Mouse (Mus musculus) spleen, adult 2 months (tissue): Measurements from ENCODE around the gene Edn1. TPM values are rescaled to one million over a fixed set of nuclear protein-coding genes. Genes with fewer than 3 reads are reported as not detected.

Source experiments
- DNase-seq, 2 experiments: peaks; one replicate each; pipeline versions ENCODE4 v3.0.0 to v3.0.0-alpha.2; 2012 to 2021; ENCODE audit warnings: low spot score in 2 of 2, low read depth in 1 of 2
- H3K27ac ChIP-seq: fragments of 200-500 bp; 2 replicates; pipeline ENCODE4 v1.5.1; 2012; ENCODE audit warnings: low read length, inconsistent platforms; ENCODE audit not compliant: insufficient read depth
- H3K27me3 ChIP-seq: fragments of 200-500 bp; 2 replicates; pipeline ENCODE4 v1.6.1; 2012; ENCODE audit warnings: mild to moderate bottlenecking, moderate library complexity, low read length, inconsistent platforms; ENCODE audit not compliant: control insufficient read depth, insufficient read depth
- H3K36me3 ChIP-seq: fragments of 200-500 bp; 2 replicates; pipeline ENCODE4 v1.6.1; 2012; ENCODE audit warnings: mild to moderate bottlenecking, low read length, inconsistent platforms; ENCODE audit not compliant: control insufficient read depth, insufficient read depth
- H3K4me1 ChIP-seq: fragments of 200-500 bp; 2 replicates; pipeline ENCODE4 v1.6.1; 2011; ENCODE audit warnings: inconsistent platforms; ENCODE audit not compliant: control insufficient read depth, insufficient read depth, insufficient read length
- H3K4me3 ChIP-seq: fragments of 200-500 bp; 2 replicates; pipeline ENCODE4 v1.5.1; 2011; ENCODE audit warnings: mild to moderate bottlenecking, inconsistent platforms; ENCODE audit not compliant: insufficient read depth, insufficient read length; ENCODE audit errors: extremely low read depth
- CTCF ChIP-seq: fragments of 200-500 bp; IDR thresholded peaks from 2 replicates; pipeline ENCODE4 v1.5.1; 2011; ENCODE audit warnings: mild to moderate bottlenecking, inconsistent platforms; ENCODE audit not compliant: insufficient read depth, insufficient read length, insufficient replicate concordance; ENCODE audit errors: extremely low read depth
- POLR2A ChIP-seq: fragments of 200-500 bp; IDR thresholded peaks from 2 replicates; pipeline ENCODE4 v1.6.1; 2011; ENCODE audit warnings: low read depth, low read length, inconsistent platforms
- WGBS: fragments of 180-500 bp; shearing (Covaris S2); methylation state at CpG from one replicate; pipeline ENCODE4 v1.1.7; 2018; 5-methylcytosine and 5-hydroxymethylcytosine counted together
- polyA plus RNA-seq: library from polyadenylated mRNA; depleted of rRNA; stranded (reverse); fragments of >200 nt; gene quantifications from 2 replicates; pipeline ENCODE4 v1.2.3, GENCODE M21; 2012

Edn1 gene
- polyA plus RNA-seq, 1 experiment = 0.50 TPM

DNA sequence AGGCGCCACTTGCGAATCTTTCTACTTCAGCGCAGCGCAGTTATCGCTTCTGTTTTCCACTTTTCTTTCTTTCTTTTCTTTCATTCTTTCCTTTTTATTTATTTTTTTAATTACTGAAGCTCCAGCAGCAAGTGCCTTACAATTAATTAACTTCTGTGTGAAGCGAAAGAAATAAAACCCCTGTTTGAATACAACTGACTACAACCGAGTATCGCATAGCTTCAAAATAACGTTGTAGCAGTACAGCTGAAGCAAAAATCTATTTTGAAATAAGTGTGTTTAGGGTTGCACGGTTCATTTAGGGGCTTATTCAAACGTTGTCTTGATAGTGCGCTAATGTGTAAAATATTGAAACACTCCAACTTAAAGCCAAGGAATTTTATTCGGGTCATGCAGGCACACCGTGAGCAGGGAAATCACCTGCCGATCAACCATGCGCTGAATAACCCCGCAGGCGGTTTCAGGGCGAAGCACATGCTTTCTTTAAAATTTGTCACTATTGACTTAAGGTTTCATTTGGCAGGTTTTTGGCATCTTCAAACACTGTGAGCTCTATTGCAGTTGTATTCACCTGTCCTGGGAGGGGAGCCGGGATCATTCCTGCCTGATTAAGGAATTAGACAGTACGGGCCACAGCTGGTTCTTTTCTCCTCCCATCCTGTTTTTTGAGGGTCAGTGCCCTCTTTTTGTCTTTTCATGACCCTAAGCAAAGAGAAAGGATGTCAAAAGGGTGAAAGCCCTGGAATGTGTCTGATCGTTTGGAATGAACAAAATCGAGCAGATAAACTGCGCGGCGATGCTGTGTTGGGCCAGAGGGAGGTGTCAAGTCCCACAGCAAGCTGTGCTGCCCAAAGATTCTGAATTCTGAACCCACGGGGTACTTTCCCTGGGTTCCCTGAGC lies 935 bp downstream of the Edn1 start:
- DNase-seq = no peak
- H3K4me1 ChIP-seq = no peaks in the 10 kb centered on the region
- peak overlapping the region; percentile 54 for H3K4me3 ChIP-seq
- TF ChIP-seq POLR2A (no peak), CTCF (no peak)
- WGBS = 17% methylated on average over 27 of the region's 27 CpGs
- H3K27me3 ChIP-seq = peaks cover 10% of the 10 kb centered on the region
- H3K36me3 ChIP-seq = no peaks in the 10 kb centered on the region
- no peak overlapping the region for H3K27ac ChIP-seq

DNA sequence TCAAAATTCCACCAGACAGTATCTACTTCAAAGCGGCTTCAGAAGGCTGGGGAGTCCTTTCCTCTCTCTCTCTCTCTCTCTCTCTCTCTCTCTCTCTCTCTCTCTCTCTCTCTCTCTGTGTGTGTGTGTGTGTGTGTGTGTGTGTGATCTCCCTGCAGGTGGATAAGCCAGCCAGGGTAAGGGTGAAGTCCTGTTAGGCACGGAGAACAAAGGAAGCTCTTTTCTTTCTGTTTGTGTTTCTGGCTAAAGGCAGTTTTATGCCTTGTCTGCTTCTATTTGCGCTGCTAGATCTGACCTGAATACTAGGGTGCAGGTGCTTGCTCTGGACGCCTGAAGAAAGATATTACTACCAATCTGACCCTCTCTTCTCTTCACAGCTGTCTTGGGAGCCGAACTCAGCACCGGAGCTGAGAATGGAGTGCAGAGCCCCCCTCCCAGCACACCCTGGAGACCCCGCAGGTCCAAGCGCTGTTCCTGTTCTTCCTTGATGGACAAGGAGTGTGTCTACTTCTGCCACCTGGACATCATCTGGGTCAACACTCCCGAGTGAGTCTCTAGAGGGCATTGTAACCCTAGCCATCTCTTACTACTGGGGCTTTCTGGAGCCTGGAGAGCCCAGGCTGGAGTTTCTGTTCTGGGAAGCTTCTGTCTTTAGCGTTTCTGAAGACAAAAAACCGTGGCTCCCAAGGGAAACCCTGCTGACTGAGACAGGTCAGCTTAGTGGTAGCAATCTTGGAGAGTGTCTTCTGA lies 2.1 kb downstream of the Edn1 start:
- Histone ChIP-seq H3K27me3 (peaks cover 10% of the 10 kb centered on the region), H3K36me3 (no peaks in the 10 kb centered on the region), H3K27ac (no peak overlapping the region), H3K4me1 (no peaks in the 10 kb centered on the region), H3K4me3 (no peak overlapping the region)
- WGBS = 37% methylated on average over 11 of the region's 11 CpGs
- DNase-seq = no peak
- TF ChIP-seq CTCF (no peak), POLR2A (no peak)

DNA sequence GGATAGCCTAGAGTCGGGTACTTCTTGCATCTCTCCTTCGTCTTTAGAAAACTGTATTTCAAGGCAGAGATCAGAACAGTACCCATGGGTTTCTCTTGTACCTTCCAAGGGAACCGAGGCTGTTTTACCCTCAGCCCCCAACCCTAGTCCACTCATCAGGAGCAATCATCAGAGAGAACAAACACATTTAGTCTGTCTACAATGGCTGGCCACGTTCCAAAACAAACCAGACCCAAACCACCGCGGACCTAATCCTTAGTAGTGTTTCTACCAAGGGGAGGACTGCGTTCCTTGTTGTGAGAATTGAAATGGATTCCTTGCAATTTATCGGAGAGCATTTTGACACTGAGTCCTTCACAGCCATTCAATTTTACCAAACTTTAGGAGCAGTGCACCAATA lies 2.9 kb downstream of the Edn1 start:
- 51% methylated on average over 8 of the region's 8 CpGs for WGBS
- Histone ChIP-seq H3K27ac (no peak overlapping the region), H3K4me1 (no peaks in the 10 kb centered on the region), H3K36me3 (no peaks in the 10 kb centered on the region), H3K27me3 (peaks cover 10% of the 10 kb centered on the region), H3K4me3 (no peak overlapping the region)
- no peak for DNase-seq
- TF ChIP-seq POLR2A (no peak), CTCF (no peak)

DNA sequence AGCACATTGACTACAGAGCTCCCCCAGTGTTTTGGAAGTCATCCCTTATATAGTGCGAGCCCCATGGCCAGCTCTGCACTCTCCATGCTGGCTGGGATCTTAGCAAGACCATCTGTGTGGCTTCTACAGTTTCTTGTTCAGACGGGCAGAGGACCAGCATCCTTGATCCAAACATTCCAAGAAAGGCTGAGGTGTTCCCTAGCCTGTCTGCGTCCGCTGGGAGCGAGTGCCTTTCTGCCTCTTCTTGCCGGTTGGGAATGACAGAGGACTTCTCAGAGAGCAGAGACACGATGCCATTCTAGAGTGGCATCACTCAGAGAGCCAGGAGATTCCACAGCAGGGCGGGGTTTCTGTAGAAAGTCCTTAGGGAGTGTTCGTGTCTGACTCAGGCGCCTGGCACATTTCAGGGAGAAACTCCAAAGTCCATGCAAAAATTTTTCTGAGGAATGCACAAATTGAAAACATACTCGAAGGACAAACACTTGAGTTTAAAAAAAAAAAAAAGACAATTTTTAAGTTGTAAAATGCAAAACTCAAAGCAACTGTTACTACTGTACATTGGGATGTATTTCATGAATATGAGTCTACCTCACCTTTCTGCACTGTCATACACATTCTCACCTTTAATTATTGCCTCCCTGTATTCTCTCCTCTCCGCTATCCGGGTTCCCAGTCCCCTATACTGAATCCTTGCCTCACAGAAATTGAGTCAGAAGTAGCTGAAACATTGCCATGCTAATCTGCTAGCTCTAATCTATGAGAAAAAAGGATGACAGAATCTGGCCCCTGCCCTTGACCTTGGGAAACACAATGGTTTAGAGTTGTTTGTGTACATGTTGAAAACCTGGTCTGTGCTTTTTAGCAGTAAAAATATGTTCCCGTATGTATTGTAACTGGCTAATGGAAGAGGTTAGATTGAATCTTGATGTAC lies 5.9 kb downstream of the Edn1 start:
- TF ChIP-seq CTCF (no peak), POLR2A (no peak)
- Histone ChIP-seq H3K4me3 (no peak overlapping the region), H3K27me3 (peaks cover 8% of the 10 kb centered on the region), H3K4me1 (no peaks in the 10 kb centered on the region), H3K36me3 (no peaks in the 10 kb centered on the region), H3K27ac (no peak overlapping the region)
- 82% methylated on average over 14 of the region's 14 CpGs for WGBS
- DNase-seq = no peak

GRCm38 (mm10) chr13:42308368-42309103 lies 7.3 kb downstream of the Edn1 start:
- no peak for TF ChIP-seq POLR2A
- TF ChIP-seq CTCF = no peak
- H3K27me3 ChIP-seq = 0 out of 2 replicates have a peak, but pooled peaks cover 4% of the 10 kb centered on the region
- H3K4me1 ChIP-seq = no peaks in the 10 kb centered on the region
- no peak overlapping the region for H3K4me3 ChIP-seq
- H3K27ac ChIP-seq = no peak overlapping the region
- H3K36me3 ChIP-seq = no peaks in the 10 kb centered on the region
- 88% methylated on average over 16 of the region's 16 CpGs for WGBS
- DNase-seq = no peak

DNA sequence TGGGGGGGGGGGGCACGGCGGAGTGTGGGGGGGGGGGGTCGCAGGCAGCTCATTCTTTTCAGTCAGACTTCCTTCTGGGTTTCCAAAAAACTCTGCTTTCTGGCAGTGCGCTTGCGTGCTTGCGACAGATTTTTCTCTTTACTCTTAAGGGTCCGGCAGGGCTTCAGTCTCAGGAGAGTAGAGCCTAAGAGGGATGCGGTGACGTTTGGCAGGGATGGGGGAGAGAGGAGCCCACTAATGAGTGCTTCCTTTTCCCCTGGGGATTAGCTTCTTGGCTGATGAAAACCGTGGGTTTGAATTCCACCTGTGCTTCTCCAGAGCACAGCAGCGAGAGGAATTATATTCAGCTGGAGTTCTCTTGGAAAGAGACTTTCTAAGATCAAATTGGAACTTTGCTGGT lies 8.5 kb downstream of the Edn1 start:
- Histone ChIP-seq H3K27me3 (no peaks in the 10 kb centered on the region), H3K4me3 (no peak overlapping the region), H3K27ac (no peak overlapping the region), H3K36me3 (no peaks in the 10 kb centered on the region), H3K4me1 (no peaks in the 10 kb centered on the region)
- 37% methylated on average over 11 of the region's 11 CpGs for WGBS
- TF ChIP-seq CTCF (no peak), POLR2A (no peak)
- DNase-seq = no peak
